Mouse (Mus musculus) urinary bladder, postnatal 10 days (tissue): ENCODE measurements around the gene Ccdc142.

Experiments used
- DNase-seq: peaks from one replicate; pipeline ENCODE4 v3.0.0; 2022; ENCODE audit warnings: low spot score

Ccdc142 gene

DNA sequence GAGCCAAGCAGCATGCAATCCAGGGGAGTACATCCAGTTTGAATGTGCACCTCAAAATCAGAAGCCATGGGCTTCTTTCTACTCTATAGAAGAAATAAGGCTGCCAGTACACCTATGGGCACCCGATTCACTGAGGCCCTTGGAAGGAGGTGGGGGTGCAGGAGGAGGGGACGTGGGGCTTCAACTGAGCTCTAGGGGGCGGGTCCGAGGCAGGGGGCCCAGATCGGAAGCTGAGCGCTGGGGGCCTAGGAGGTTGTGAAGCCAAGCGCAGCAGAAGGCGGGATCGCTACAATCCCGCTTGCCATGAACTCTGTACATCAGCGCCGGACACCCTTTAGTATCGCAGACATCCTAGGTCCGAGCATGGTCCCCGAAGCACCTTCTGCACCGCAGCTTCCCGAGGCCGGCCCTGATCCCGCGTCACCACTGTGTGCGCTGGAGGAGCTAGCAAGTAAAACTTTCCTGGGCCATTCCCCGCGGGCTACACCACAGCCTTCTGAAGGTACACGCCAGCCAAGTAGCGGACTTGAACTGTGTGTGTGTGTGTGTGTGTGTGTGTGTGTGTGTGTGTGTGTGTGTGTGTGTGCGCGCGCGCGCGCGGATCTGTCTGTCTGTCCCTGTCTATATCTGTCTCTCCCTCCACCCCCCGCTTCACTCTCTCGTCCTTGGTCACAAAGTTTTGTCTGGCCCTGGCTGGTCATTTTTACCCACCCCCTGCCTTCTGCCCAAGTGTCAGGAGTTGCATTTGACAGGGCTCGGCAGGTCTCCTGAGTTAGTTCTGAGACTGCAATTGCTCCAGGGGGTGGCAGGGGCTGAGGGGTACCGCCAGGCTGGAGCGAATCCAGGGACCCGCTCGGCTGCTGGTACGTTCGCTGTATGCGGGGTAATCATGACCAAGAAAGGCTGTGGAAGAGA, 15.0 kb upstream of the Ccdc142 start, which contains the start of gene Lbx2:
Gene Lbx2, plus strand, starts transcription at position 247 of the 915 bp plus-strand sequence.
- no peak for DNase-seq

DNA sequence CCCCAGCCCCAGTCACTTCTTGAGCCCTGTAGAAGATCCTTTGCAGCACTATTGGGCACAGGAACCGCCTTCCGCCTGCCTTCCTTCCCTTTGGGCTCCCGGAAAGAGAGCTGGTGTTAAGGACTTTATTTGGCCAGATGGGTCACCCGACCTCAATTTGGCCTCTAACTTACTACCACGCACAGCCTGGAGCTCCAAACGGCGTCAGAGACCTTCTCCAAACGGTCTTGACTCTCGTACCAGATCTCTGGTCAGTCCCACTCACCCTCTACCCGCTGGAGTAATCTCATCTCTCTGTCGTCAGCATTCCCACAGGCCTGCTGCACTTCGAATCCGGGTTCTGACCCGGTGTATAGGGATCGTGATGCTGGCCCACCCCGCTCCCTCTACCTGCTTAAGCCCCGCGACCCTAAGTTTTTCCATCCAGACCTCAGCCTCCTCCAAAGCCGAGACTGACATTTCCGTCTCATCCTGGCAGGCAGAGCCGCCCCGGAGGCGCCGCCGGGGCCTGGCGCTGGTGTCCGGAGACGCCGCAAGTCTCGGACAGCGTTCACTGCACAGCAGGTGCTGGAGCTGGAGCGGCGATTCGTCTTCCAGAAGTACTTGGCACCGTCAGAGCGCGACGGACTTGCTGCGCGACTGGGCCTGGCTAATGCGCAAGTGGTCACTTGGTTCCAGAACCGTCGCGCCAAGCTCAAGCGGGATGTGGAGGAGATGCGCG, 14.0 kb upstream of the Ccdc142 start:
- DNase-seq = no peak

DNA sequence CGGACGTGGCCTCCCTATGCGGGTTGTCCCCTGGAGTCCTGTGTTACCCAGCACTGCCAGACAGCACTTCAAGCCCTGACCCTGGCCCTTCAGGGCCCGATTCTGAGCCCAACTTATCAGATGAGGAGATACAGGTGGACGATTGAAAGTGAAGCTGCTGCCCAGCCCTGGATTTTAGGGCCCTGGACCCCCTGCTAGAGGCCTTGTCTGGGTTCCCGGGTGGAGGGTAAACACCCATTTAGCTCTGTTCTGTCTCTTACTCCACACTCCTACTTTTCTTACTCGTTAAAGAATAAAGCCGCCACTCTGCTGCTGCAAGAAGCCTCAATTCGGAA, 13.5 kb upstream of the Ccdc142 start:
- no peak for DNase-seq

DNA sequence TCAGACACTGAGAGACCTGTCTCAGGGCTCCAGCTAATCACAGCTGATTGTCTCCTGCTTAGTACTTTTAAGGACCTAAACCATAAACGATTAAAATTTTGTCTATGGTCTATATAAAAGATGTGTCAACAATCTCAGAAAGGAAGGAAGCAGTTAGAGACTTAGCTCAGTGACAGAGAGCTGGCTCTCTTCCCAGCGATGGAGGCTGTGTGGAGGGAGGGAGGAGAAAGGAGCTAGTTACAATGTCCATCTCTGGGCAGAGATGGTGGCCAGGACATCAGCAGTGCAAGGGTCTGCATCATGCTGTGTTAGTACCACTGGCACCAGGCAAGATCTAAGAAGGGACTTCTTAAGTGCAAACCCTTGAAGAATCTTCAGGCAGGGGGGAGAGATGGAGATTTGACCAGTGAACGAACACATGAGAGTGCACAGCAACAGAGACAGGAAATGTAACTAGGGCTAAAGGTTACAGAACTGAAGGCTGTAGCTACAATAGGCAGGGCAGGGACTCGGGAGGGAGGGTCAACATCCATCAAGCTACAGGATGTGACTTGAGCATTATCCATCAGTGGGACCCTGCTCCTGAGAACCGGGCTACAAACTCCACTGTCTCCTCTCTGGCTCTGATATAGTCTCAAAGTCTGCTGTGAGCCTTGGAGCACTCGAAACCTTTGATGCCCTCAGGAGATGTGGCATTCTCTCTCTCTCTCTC, 8.8 kb upstream of the Ccdc142 start:
- DNase-seq = no peak

DNA sequence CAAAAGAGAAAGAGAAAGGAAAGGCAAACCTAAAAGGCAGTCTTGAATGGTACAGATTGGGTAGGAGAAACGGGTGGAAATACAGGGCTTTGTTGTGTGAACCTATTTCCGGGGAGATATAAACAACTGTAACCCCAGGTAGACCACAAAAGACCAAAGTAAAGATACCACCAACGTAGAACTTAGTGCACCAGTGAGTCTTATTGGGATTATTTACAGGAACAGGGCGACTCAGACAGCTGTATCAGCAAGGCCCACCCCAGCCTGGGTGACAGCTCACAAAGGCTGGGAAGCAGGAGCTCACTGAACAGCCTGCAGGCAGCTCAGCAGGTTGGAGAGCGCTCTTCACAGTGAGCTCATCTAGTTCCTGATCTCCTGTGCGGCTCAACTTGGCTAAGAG, 5.4 kb upstream of the Ccdc142 start:
- DNase-seq = no peak

DNA sequence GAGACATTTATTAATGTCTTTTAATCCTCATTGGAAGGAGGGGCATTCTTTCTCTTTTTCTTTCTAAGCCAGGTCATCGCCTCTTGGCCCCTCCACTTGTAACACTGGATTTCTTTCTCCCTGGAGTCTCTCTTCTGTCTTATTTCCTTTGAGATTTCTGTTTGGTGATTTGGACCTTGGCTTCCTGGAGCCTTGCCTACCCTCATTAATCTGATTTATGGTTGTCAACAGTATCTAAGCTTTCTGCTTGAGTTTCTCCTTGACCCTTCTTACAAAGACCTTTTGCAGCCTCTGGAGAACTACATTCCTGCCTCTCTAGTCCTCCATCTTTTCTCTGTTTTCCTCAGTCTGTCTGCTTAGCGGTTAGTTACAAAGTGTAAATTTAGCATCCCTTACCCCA, 3.0 kb upstream of the Ccdc142 start:
- DNase-seq = no peak

DNA sequence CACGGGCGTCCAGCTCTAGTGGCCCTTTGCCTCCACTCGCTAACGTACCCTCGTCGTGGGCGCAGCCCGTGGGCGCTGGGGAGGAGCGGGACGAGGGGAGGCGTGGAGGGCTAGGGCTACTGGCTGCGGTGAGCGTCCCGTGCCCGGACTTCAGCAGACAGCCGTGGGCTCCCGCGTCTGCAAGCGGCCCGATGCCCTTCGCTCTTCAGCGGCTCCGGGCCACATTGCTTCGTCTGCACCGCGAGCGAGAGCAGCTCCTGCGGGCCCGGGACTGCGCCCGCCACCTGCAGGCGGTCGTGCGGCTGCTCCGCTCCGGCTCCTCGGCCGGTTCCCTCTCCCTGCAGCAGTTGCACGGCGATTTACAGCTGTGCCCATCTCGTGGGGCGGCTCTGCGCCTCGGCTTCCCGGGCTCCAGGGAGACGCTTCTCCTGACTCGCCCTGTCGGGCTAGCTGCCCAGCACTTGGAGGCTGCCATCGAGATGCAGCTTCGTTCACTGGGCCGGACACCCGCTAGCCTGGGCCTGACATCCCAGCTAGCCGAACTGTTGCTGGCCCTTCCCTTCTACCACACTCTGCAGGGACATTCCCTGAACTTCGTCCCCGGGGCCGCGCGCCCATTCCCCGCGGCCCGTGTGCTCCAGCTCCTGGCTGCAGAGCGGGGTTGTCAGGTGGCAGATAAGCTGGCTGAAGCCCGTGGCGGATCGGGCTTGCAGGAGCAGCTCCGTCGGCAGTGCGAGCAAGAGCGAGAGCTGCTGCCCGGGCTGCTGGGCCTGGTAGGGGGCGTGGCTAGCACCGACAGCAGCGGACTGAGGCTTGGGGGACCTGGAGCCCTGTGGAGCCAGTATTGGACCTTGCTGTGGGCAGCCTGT, 521 bp downstream of the Ccdc142 start:
- no peak for DNase-seq

DNA sequence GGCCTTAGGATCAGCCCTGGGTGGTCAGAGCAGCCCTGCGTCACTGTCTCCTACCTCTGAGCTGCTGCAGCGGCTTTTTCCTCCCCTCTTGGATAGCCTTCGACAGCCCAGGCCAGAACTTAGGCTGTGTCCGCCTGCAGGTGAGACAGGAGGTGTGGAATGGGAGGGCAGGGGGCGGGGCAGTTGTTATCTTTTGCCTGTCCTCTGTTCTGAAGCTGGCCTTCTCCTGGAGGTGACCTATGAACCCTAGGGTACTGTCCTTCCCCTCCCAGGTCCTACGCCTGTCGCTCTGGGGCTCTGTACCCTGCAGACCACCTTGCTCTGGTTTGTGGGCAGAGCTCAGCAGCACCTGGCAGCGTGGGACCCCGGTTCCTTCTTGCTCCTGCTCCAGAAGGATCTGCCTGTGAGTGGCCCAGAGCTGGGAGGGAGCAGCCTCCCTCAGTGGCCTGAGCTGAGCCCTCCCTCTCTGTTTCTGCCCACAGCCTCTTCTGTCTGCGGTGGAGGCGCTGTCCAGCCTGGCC, 1.8 kb downstream of the Ccdc142 start:
- no peak for DNase-seq

DNA sequence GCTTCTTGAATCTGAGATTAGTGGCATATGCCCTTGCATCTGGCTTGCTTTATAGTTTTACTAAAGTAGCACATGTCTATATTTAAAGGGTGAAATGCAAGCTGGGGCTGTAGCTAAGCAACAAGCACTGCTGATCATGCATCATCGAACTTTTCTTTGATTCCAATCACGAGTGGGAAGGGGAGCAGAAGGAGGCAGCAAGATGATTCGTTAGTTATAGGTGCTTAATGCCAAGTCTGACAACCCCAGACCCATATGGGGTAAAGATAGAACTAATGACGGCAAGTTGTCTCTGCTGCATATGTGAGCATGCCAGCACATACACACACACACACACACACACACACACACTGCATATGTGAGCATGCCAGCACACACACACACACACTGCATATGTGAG, 2.8 kb downstream of the Ccdc142 start:
- DNase-seq = no peak

DNA sequence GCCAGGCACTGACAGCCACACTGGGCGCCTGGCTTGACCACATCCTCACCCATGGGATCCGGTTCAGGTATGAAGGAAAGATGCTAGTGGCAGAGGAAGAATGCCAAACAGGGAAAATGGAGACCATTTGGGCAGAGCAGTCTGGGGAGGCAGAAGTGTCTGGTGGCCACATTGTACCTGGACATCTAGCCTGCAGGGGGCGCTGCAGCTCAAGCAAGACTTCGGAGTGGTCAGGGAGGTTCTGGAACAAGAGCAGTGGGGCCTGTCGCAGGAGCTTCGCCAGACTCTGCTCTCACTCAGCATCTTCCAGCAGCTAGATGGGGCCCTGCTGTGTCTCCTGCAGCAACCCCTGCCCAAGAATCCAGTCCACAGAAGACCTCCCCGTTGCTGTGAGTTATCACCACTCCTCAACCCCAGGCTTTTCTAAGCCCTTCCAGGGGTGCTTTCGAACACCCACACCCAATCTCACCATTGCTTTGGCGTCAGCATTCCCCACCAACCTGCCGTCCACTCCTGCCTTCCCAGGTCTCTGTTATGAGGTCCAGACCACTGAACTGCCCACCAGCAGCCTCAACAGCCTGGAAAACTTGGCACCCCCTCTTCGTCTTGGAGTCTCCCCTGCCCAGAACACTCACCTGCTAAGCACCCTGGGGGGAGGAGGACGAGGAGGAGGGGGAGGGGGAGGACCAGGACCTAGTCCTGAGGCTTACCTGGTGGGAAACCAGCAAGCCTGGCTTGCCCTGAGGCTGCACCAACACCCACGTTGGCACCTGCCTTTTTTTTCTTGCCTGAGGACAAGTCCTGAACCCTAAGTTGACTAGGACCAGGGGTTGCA, 6.4 kb downstream of the Ccdc142 start:
- DNase-seq = no peak

DNA sequence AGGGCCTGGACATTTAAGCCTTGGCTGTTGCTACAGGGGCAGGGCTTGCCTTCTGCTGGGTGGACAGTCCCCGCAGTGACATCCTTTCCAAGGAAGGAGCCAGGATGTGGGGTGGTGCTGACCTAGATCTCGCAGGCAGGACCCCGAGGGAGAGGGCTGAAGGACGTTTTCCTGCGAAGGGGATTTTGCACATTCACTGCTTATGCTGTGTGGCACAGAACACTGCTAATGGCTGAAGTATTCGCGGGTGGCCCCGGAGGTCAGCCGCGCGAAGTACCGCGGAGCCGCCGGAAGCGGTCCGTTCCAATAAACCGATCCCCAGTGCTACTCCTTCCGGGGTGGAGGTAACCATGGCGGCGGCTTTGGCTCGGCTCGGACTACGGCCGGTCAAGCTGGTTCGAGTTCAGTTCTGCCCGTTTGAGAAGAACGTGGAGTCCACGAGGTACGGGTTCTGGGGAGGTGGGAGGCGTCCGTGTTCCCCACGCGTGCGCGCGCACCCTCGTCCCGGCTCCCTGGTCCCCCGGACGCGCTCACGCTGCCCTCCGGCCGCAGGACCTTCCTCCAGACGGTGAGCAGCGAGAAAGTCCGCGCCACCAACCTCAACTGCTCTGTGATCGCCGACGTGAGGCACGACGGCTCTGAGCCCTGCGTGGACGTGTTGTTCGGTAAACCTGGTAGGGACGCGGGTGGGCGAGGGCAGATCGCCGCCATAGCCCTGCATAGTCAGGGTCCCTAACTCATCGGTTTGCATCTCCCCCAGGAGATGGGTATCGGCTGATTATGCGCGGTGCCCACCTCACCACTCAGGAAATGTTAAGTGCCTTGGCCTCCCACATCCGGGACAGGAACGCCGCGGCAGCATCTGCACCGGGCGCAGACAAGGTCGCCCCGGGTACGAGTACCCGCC, 7.6 kb downstream of the Ccdc142 start, which contains the start of gene Mrpl53:
Gene Mrpl53, plus strand, starts transcription at position 279 of the 907 bp plus-strand sequence.
- DNase-seq = peak; percentile 51

DNA sequence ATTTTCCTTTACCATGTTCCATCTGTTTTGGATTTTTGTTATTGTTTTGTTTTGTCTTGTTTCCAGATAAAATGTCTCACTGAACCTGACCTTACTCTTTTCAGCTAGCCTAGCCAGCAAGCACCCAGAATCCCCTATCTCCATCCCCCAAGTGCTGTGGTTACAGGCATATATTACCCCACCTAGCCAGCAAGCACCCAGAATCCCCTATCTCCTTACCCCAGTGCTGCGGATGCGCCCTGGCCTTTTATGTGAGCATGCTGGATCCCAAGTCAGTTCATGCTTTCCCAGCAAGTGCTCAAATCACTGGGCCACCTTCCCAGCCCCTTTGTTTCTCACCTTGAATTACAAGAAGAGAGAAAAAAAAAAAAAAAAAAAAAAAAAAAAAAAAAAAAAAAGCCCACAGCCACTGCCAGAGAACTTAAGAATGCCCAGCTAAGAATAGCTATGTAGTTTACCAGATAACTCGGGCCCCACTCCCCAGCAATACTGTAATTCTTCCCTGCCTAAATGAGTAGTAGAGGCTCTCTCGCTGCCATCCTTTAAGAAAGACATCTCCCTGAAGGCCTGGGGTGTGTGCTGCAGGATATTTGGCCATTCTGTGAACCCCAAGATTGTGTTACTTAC, 10.2 kb downstream of the Ccdc142 start:
- DNase-seq = no peak

DNA sequence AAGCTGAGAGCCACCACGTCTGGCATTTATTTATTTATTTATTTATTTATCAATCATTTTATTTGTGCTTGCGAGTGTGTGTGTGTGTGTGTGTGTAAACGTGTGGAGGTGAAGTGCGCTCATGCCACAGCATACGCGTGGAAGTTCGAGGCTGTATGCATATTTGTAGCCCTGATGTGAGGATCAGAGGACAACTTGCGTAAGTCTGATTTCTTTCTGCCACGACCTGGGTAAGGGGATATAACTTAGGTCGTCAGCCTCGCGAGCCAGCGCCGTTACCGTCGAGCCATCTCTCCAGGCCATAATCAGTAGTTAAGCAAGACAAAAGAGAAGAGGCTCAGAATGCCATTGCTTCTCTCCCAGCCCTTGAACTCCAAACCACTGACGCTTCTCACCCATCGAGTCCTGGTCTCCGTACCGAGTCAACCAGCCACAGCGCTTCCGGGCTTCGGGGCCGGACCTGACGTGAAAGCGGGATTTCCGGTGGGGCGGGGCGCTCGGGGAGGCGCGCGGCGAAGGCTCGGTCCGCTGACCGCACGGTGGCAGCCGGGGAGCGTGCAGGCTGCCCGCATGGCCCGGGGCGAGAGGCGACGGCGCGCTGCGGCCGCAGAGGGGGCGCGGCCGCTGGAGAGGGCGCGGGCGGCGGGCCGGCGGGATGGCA, 13.7 kb downstream of the Ccdc142 start, which contains the start of gene Mogs:
Gene Mogs, plus strand, starts transcription at position 486 of the 661 bp plus-strand sequence.
- peak; percentile 80 for DNase-seq

DNA sequence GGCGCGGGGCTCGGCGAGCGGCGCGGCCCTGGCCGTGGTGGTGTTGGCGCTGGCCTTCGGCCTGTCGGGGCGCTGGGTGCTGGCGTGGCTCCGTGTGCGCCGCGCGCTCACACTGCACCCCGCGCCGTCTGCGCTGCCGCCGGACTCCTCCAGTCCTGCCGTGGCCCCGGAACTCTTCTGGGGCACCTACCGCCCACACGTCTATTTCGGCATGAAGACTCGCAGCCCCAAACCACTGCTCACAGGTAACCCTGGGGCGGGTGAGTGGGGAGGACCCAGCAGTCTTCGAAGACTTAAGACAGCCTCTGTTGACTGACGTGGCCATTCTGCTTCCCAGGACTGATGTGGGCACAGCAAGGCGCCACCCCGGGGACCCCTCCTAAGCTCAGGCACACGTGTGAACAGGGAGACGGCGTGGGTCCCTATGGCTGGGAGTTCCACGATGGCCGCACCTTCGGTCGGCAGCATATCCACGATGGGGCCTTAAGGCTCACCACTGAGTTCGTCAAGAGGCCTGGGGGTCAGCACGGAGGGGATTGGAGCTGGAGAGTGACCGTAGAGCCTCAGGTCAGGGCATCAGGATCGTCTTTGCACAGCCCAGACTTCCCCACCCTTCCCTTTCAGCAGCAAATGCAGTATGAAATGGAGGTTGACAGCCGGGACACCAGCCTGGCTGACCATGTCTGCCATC, 14.4 kb downstream of the Ccdc142 start:
- no peak for DNase-seq

DNA sequence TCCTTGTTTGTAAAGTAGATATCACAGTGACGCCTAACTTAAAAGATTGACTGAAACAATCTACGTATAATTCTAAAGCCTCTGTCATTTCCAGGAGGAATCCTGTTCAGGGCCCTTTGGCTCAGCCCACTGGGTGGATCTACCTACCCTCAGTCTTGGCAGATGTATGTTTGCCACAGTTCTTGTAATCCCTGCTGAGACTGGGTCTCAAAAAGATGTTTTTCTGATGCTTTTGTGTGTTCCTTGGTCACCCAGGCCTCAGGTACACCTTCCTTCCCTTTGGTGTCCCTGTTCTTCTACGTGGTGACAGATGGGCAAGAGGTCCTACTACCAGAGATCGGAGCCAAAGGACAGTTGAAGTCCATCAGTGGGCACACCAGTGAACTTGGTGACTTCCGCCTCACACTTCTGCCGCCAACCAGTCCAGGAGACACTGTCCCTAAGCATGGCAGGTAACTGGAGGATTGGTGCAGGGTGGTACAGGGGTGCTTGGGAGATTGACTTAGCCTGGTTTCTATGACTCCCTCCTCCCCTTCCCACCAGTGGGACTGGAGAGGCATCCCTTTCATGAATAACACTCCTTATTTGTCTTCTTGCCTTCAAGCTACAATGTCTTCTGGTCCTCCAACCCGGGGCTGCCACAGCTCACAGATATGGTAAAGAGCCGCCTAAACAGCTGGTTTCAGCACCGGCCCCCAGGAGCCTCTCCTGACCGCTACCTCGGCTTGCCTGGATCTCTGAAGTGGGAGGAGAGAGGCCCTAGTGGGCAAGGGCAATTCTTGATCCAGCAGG, 15.2 kb downstream of the Ccdc142 start:
- DNase-seq = no peak

DNA sequence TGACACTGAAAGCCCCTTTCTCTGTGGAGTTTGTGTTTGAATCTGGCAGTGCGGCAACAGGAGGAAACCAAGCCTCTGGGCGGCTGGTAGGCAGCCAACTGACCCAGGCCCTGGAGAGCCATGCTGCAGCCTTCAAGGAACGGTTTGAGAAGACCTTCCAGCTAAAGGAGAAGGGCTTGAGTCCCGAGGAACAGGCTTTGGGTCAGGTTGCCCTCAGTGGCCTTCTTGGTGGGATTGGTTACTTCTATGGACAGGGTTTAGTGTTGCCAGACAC, 15.7 kb downstream of the Ccdc142 start:
- DNase-seq = no peak

DNA sequence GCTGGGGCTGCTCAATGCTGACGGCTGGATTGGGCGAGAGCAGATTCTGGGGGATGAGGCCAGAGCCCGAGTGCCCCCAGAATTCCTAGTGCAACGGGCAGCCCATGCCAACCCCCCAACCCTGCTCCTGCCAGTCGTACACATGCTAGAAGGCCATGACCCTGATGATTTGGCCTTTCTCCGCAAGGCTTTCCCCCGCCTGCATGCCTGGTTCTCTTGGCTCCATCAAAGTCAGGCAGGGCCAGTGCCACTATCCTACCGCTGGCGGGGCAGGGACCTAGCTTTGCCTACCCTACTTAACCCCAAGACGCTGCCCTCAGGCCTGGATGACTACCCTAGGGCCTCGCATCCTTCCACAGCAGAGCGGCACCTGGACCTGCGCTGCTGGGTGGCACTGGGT, 16.2 kb downstream of the Ccdc142 start:
- no peak for DNase-seq
